Mouse (Mus musculus) layer of hippocampus, adult 8-10 months (tissue): ENCODE data around the gene Pik3ap1. TPM values are rescaled to one million over a fixed set of nuclear protein-coding genes. Genes with fewer than 3 reads are reported as not detected.
A peak's percentile ranks its signal among the peaks of the same experiment; 100 is the strongest.

ENCODE experiments used
- DNase-seq, 2 experiments: peaks; one replicate each; pipeline ENCODE4 v3.0.0; 2022; ENCODE audit warnings: low spot score in 2 of 2
- total RNA-seq, 4 experiments: library from RNA; stranded (reverse); gene quantifications; 2 replicates each; pipeline ENCODE4 v1.2.4; 2022

Pik3ap1 gene
- total RNA-seq, 4 experiments from 2014 or later: 1.9 to 10.2 (median 5.2) TPM

- DNase-seq: no peak
Measured at GRCm38 (mm10) chr19:41282216-41282615, 102.7 kb downstream of the Pik3ap1 start.

GRCm38 (mm10) chr19:41279724-41280244 lies 105.1 kb downstream of the Pik3ap1 start:
- DNase-seq: no peak

GRCm38 (mm10) chr19:41278606-41279005 lies 106.3 kb downstream of the Pik3ap1 start:
- no peak for DNase-seq

GRCm38 (mm10) chr19:41275588-41275987 lies 109.3 kb downstream of the Pik3ap1 start:
- no peak for DNase-seq

GRCm38 (mm10) chr19:41270906-41271305 lies 114.0 kb downstream of the Pik3ap1 start:
- no peak for DNase-seq

- DNase-seq: peak; percentile 13 to 16
Measured at GRCm38 (mm10) chr19:41270151-41270727, 114.7 kb downstream of the Pik3ap1 start.

GRCm38 (mm10) chr19:41266251-41266901 lies 118.5 kb downstream of the Pik3ap1 start:
- no peak for DNase-seq

- no peak for DNase-seq
Measured at GRCm38 (mm10) chr19:41264331-41264799, 120.5 kb downstream of the Pik3ap1 start.

GRCm38 (mm10) chr19:41263630-41264295 lies 121.1 kb downstream of the Pik3ap1 start, which contains the start of gene Tm9sf3:
TSS of gene Tm9sf3 (minus strand) at chr19:41263997.
- peak; percentile 80 to 85 for DNase-seq

- peak; percentile 29 to 50 for DNase-seq
Measured at GRCm38 (mm10) chr19:41262712-41263629, 121.9 kb downstream of the Pik3ap1 start.

- DNase-seq: no peak
Measured at GRCm38 (mm10) chr19:41260736-41261135, 124.2 kb downstream of the Pik3ap1 start.

- DNase-seq: no peak
Measured at GRCm38 (mm10) chr19:41259256-41259655, 125.6 kb downstream of the Pik3ap1 start.

- no peak for DNase-seq
Measured at GRCm38 (mm10) chr19:41258707-41259106, 126.2 kb downstream of the Pik3ap1 start.

GRCm38 (mm10) chr19:41254584-41254983 lies 130.3 kb downstream of the Pik3ap1 start:
- no peak for DNase-seq

- DNase-seq: no peak
Measured at GRCm38 (mm10) chr19:41248968-41249367, 135.9 kb downstream of the Pik3ap1 start.

GRCm38 (mm10) chr19:41248271-41248670 lies 136.6 kb downstream of the Pik3ap1 start:
- DNase-seq: no peak

GRCm38 (mm10) chr19:41246271-41246670 lies 138.6 kb downstream of the Pik3ap1 start:
- DNase-seq: no peak

- DNase-seq: peak in 1 of 2 experiments; percentile 35
Measured at GRCm38 (mm10) chr19:41244581-41244980, 140.3 kb downstream of the Pik3ap1 start.

GRCm38 (mm10) chr19:41241997-41242396 lies 142.9 kb downstream of the Pik3ap1 start:
- DNase-seq: no peak

- no peak for DNase-seq
Measured at GRCm38 (mm10) chr19:41233698-41234097, 151.2 kb downstream of the Pik3ap1 start.
